Mouse (Mus musculus) heart, embryonic 13.5 days (tissue): ENCODE results near the gene Cd151. TPM values are rescaled to one million over a fixed set of nuclear protein-coding genes. Genes with fewer than 3 reads are reported as not detected.
A peak's percentile ranks its signal among the peaks of the same experiment; 100 is the strongest.

Experiments
- ATAC-seq: fragments of 200-750 bp; cut with Nextera tagmentation; 2 replicates; pipeline ENCODE4 v1.8.0; 2017; ENCODE audit warnings: moderate TSS enrichment; ENCODE audit not compliant: insufficient number of reproducible peaks, low FRiP score, low TSS enrichment; ENCODE audit errors: extremely low read depth
- H3K27ac ChIP-seq: fragments of 300-500 bp; sonication (generic); replicated peaks from 2 replicates; pipeline ENCODE4 v1.5.1; 2015; ENCODE audit warnings: moderate library complexity, mild to moderate bottlenecking, inconsistent platforms
- H3K27me3 ChIP-seq: fragments of 300-500 bp; sonication (generic); replicated peaks from 2 replicates; pipeline ENCODE4 v1.6.1; 2015; ENCODE audit warnings: mild to moderate bottlenecking, inconsistent platforms
- H3K36me3 ChIP-seq: fragments of 300-500 bp; sonication (generic); 2 replicates; pipeline ENCODE4 v1.6.1; 2015; ENCODE audit warnings: mild to moderate bottlenecking, inconsistent platforms
- H3K4me1 ChIP-seq: fragments of 300-500 bp; sonication (generic); 2 replicates; pipeline ENCODE4 v1.6.1; 2015; ENCODE audit warnings: inconsistent platforms
- H3K4me2 ChIP-seq: fragments of 300-500 bp; sonication (generic); 2 replicates; pipeline ENCODE4 v1.6.1; 2015; ENCODE audit warnings: inconsistent platforms, mild to moderate bottlenecking, moderate library complexity
- H3K4me3 ChIP-seq: fragments of 300-500 bp; sonication (generic); 2 replicates; pipeline ENCODE4 v1.5.1; 2015; ENCODE audit warnings: moderate library complexity, mild to moderate bottlenecking, inconsistent platforms
- H3K9ac ChIP-seq: fragments of 300-500 bp; sonication (generic); 2 replicates; pipeline ENCODE4 v1.6.1; 2015; ENCODE audit warnings: inconsistent platforms, mild to moderate bottlenecking, moderate library complexity
- H3K9me3 ChIP-seq: fragments of 300-500 bp; sonication (generic); 2 replicates; pipeline ENCODE4 v1.6.1; 2016; ENCODE audit warnings: inconsistent platforms
- WGBS: fragments of 180-500 bp; shearing (Covaris S2); methylation state at CpG from one replicate; pipeline ENCODE4 v1.1.7; 2015; ENCODE audit warnings: mixed read lengths; 5-methylcytosine and 5-hydroxymethylcytosine counted together
- polyA plus RNA-seq: library from polyadenylated mRNA; unstranded; fragments of >200 nt; fragmentation: Nextera tagmentation; extraction: Ambion mirVana; gene quantifications from 2 replicates; pipeline ENCODE4 v1.2.1, GENCODE M21; 2015

The Cd151 gene
- polyA plus RNA-seq, 1 experiment from 2014 or later, result 31.4 TPM

DNA sequence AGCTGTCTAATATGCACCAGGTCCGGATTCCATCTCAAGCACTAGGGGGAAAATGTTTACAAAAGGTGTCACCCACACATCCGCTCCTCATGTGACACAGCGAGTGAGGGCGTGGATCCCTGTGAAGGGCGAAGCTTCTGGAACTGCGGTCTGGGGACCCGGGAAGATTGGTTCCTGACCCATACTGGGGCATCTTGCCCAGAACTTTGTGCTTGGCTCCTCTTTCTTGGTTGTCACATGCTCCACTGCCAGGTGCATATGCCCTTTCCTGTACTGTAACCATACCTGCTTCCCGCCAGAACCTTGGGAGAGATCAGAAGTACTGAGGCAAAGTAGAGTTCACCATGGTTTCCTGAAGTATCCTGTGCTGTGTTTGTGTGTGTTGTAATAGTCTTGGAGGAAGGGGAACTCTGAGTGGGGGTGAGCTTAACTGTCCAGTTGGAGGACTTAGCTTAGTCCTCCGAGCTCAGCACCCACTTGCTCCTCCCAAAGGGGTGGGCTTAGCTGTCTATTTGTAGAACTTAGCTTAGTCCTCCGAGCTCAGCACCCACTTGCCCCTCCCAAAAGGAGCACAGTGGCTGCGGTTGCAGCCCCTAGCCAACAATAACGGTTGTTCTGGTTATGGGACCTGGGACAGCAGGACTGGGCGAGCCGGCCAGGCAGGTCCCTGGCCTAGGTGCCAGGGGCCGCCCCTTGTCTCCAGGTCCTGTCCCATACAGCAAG is 6.6 kb upstream of the Cd151 start, which contains the start of gene Cracr2b:
Gene Cracr2b (plus strand): TSS at position 704 of the 723 bp plus-strand sequence.
- Histone ChIP-seq H3K27me3 (peaks cover 65% of the 10 kb centered on the region), H3K4me1 (peaks cover 55% of the 10 kb centered on the region), H3K36me3 (peaks cover 24% of the 10 kb centered on the region), H3K9ac (peak within 1 kb of the TSS; percentile 84), H3K4me2 (peak within 1 kb of the TSS; percentile 97), H3K9me3 (no peaks in the 10 kb centered on the region), H3K27ac (peak within 1 kb of the TSS; percentile 53; the same call in 1 of the 2 replicates), H3K4me3 (peak within 1 kb of the TSS; percentile 65)
- ATAC-seq, result no peak
- WGBS, result 70% methylated on average over 15 of the region's 15 CpGs

DNA sequence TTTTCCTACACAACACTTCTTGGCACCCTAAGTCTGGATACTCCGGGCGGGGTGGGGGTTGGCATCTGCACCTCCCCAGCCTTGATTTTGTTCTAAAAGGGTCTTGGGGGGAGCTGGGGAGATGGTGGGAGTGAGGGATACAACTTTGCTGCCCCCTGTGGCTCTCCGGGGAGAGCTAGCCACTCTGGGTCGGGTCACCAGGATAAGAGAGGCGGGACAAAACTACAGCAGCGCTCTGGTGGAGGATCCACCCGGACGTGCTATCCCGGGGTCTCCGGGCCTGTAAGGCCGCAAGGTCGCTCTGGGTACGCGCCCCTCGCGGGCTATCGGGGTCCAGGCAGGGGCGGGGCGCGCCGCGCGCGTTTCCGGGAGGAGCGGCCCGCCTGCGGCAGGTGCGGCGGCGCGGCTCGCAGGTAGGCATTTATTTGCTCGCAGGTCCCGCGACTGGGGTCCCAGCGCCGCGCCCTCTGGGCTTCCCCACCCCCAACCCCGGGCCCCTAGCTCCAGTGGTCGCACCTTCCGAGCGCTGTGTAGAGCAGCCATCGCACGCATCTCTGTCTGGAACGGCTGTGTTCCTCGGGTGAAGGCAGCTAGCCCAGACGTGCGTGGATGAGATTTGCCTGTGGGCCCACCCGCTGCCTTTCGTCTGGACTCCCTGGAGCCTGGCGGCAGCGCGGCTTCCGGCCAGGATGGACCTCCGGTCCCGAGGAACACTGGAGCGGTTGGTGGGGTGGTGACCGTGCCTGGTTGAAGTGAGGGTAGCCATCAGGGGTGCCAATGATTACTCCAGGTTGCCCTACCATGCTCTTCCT is 5.5 kb upstream of the Cd151 start:
- Histone ChIP-seq H3K4me3 (peak overlapping the region; percentile 65), H3K9ac (peak overlapping the region; percentile 84), H3K4me1 (peaks cover 57% of the 10 kb centered on the region), H3K27me3 (peaks cover 71% of the 10 kb centered on the region), H3K4me2 (peak overlapping the region; percentile 97), H3K36me3 (peaks cover 24% of the 10 kb centered on the region), H3K9me3 (no peaks in the 10 kb centered on the region), H3K27ac (peak overlapping the region; percentile 53; the same call in 1 of the 2 replicates)
- WGBS, result 3% methylated on average over 56 of the region's 59 CpGs
- no peak for ATAC-seq

DNA sequence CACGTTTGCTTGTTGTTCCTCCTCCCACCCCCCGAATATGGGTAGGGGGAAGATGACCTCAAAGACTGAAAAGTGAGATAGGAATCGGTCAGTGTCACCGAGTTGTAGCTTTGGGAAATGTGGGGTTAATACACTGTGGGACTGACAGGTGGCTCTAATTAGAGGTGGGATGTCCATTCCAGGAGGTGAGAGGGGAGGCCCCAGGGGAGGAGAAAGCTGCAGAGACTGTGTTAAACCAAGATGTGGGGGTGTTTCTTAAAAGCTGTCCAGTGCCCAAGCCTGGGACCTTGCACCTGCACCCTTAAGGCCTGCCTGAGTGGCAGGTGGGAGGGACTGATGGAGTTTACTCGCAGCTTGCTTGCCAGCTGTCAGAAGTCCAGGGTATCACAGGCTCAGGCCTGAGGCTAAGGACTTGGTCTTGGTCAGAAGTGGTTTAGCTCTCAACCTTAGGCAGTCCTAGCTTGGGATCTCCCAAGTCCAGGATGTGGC is 4.8 kb upstream of the Cd151 start:
- H3K36me3 ChIP-seq, result peaks cover 22% of the 10 kb centered on the region
- peak overlapping the region; percentile 97 for H3K4me2 ChIP-seq
- peak overlapping the region; percentile 53; the same call in 1 of the 2 replicates for H3K27ac ChIP-seq
- H3K9ac ChIP-seq, result peak overlapping the region; percentile 84
- H3K4me3 ChIP-seq, result peak overlapping the region; percentile 65
- H3K4me1 ChIP-seq, result peaks cover 59% of the 10 kb centered on the region
- no peak for ATAC-seq
- 14% methylated on average over 5 of the region's 5 CpGs for WGBS
- H3K27me3 ChIP-seq, result peaks cover 71% of the 10 kb centered on the region
- no peaks in the 10 kb centered on the region for H3K9me3 ChIP-seq

DNA sequence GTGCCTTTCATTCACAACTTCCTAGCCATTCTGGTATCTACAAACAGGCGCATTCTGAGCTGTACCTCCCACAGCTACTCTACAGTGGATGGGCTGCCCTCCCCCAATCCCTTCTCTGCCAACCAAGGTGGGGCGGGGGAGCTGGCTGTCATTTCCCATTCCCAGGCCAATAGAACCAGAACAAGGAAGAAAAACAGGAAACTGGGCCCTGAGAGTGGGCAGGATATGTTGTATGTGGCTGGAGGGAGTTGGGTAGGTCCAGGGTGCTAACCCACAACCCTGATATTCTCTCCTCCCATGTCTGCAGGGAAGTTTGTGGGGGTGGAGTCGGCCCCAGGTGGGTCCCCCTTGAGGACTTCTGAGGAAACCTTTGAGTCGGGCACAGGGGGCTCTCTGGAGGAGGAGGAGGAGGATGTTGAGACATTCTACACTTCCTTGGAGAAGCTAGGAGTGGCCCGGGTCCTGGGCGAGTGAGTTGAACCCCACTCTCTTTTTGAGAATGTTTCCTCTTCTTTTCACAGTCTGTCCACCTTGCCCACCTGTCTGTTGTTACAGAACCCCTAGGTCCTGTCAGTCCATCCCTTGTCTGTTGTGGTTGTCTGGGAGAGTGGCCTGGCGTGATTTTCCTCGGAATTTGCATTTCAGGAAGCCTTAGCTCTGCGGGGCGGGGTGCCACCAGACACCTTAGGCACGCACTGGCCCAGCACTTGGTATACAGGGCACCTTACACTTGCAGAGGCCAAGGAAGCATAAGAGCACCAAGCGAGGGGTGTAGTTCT is 3.2 kb upstream of the Cd151 start:
- peaks cover 67% of the 10 kb centered on the region for H3K27me3 ChIP-seq
- peaks cover 69% of the 10 kb centered on the region for H3K4me1 ChIP-seq
- H3K9me3 ChIP-seq, result no peaks in the 10 kb centered on the region
- peak overlapping the region; percentile 74 for H3K27ac ChIP-seq
- WGBS, result 28% methylated on average over 12 of the region's 12 CpGs
- H3K36me3 ChIP-seq, result peaks cover 7% of the 10 kb centered on the region; the same call in 1 of the 2 replicates
- H3K9ac ChIP-seq, result peak overlapping the region; percentile 51
- H3K4me2 ChIP-seq, result peak overlapping the region; percentile 61
- no peak for ATAC-seq
- peak overlapping the region; percentile 35 for H3K4me3 ChIP-seq

DNA sequence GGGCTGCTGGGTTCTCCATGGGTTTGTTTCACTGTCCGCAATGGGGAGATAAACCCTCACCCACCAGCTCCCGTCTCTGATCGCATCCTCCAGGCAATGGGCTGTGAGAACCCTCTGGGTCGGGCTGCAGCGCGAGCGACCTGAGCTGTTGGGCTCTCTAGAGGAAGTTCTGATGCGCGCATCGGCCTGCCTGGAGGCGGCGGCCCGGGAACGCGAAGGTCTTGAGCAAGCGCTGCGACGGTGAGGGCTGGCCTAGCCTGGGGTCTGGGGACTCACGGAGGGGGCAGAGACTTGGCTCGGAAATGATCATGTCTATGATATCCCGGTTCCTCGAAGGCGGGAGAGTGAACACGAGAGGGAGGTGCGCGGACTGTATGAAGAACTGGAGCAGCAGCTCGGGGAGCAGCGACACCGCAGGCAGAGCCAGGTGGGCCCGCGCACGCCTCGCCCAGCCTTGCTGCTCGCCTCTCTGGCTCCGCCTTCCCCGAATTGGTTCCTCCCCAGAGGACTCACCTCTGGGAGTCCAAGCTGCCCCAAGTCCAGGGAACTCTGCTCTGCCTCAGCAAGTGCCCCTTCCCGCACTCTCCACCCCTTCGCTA is 2.5 kb upstream of the Cd151 start:
- ATAC-seq, result no peak

DNA sequence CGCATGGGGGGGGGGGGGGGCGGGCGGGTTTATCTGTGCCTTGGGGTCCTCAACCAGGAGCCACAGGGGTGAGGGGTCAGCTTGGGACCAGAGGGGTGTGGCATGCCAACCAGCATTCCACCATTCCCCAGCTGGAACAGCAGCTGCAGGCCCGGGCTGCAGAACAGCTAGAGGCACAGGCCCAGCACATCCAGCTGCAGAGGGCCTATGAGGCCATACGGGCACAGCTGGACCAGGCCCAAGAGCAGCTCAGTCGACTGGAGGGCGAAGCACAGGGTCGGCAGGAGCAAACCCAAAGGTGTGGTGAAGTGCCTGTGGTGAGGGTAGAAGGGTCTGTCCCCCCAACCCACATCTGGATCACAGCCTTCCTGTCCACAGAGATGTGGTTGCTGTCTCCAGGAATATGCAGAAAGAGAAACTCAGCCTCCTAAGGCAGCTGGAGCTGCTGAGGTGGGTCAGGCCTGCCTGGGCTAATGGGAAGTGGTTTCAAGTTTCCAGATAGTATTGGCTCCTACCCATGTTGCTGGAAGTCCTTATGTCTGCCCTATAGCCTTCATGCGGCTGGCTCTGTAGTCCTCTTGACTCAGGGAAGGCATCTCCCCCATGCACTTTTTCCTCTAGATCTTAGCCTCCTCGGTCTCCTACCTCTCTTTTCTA is 1.7 kb upstream of the Cd151 start:
- H3K4me1 ChIP-seq, result peaks cover 83% of the 10 kb centered on the region
- peak overlapping the region; percentile 35; the same call in 1 of the 2 replicates for H3K4me3 ChIP-seq
- H3K4me2 ChIP-seq, result peak overlapping the region; percentile 61
- WGBS, result 35% methylated on average over 9 of the region's 10 CpGs
- H3K36me3 ChIP-seq, result peaks cover 14% of the 10 kb centered on the region
- peaks cover 56% of the 10 kb centered on the region for H3K27me3 ChIP-seq
- H3K9ac ChIP-seq, result peak overlapping the region; percentile 50; the same call in 1 of the 2 replicates
- no peaks in the 10 kb centered on the region for H3K9me3 ChIP-seq
- peak overlapping the region; percentile 59 for H3K27ac ChIP-seq
- no peak for ATAC-seq

More for the DNA sequence above, 2.5 kb upstream of the Cd151 start:
- H3K36me3 ChIP-seq, result peaks cover 7% of the 10 kb centered on the region
- 7% methylated on average over 38 of the region's 38 CpGs for WGBS
- H3K27ac ChIP-seq, result peak overlapping the region; percentile 74
- peak overlapping the region; percentile 50 for H3K9ac ChIP-seq
- H3K4me2 ChIP-seq, result peak overlapping the region; percentile 61
- H3K4me3 ChIP-seq, result peak overlapping the region; percentile 35
- H3K27me3 ChIP-seq, result peaks cover 60% of the 10 kb centered on the region
- peaks cover 76% of the 10 kb centered on the region for H3K4me1 ChIP-seq
- H3K9me3 ChIP-seq, result no peaks in the 10 kb centered on the region

DNA sequence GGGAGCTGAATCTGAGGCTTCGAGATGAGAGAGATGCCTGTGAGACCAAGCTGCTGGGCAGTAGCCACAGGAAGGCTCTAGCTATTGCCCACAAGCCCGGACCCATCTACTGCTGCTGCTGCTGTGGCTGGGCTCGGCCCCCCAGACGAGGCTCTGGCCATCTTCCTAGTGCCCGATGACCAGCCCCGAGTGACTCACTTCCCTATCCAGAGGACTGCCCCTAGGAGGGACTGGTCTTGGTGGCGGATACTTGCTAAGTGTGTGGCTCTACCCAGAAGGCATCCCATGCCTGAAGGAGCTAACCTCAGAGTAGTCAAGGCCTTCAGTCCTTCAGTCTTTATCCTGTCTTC is 1.2 kb upstream of the Cd151 start:
- Histone ChIP-seq H3K27me3 (peaks cover 51% of the 10 kb centered on the region), H3K27ac (peak overlapping the region; percentile 59), H3K9ac (peak overlapping the region; percentile 50; the same call in 1 of the 2 replicates), H3K9me3 (no peaks in the 10 kb centered on the region), H3K4me3 (no peak overlapping the region), H3K4me2 (peak overlapping the region; percentile 61; the same call in 1 of the 2 replicates), H3K36me3 (peaks cover 19% of the 10 kb centered on the region), H3K4me1 (peaks cover 82% of the 10 kb centered on the region)
- 59% methylated on average over 7 of the region's 7 CpGs for WGBS
- no peak for ATAC-seq

DNA sequence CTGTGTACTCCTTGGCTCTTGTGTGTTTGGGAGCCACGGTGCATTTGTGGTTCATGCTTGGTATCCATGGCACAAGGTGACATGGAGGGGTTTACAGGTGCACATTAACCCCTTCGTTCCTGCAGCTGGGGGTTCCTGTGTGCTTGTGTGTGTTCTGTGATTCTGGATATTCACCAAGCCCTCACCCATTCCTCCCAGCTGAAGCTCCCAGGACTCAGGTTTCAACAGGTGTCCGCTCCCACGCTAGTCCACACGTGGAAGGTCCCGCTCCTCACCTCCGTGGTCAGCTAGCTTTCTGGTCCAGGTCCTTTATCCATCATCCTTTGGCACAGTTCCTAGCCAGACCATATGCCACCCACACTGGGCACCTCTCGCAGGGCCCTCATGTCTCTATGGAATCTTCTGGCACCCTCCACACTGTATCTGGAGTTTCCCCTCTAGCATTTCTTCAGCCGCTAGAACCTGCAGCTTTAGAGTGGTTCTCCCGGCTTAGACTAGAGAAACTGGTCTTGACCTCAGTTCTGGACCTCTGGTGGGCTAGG is 514 bp upstream of the Cd151 start:
- no peaks in the 10 kb centered on the region for H3K9me3 ChIP-seq
- no peak for ATAC-seq
- peak overlapping the region; percentile 84 for H3K4me2 ChIP-seq
- H3K4me1 ChIP-seq, result peaks cover 76% of the 10 kb centered on the region
- H3K27me3 ChIP-seq, result peaks cover 45% of the 10 kb centered on the region
- peak overlapping the region; percentile 94 for H3K9ac ChIP-seq
- peak overlapping the region; percentile 94 for H3K27ac ChIP-seq
- WGBS, result 57% methylated on average over 10 of the region's 10 CpGs
- peak overlapping the region; percentile 82 for H3K4me3 ChIP-seq
- H3K36me3 ChIP-seq, result peaks cover 26% of the 10 kb centered on the region

DNA sequence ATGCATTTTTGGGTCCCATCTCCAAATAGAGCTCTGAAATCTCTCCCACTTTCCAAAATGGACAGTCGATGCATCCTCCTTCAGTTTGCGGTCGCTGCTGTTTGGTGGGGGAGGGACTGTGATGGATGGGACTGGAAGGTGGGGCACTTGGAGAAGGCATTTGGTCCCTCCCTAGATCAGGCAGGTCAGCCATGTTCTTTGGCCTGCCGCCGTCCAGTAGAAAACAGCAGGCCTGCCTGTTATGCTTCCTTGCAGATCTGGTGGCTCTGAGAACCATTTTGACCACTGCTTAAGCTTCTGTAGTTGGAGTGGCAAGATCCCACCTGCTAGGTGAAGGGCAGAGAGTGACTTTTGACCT is 951 bp downstream of the Cd151 start:
- 16% methylated on average over 5 of the region's 5 CpGs for WGBS
- peaks cover 70% of the 10 kb centered on the region for H3K4me1 ChIP-seq
- peak overlapping the region; percentile 84 for H3K4me2 ChIP-seq
- H3K4me3 ChIP-seq, result peak overlapping the region; percentile 82
- peaks cover 39% of the 10 kb centered on the region for H3K36me3 ChIP-seq
- peaks cover 30% of the 10 kb centered on the region for H3K27me3 ChIP-seq
- H3K9me3 ChIP-seq, result no peaks in the 10 kb centered on the region
- H3K9ac ChIP-seq, result peak overlapping the region; percentile 94
- ATAC-seq, result no peak
- peak overlapping the region; percentile 94 for H3K27ac ChIP-seq
